Comparison of ENCODE assay signal across 10 mouse cellular contexts in the genomic region with DNA sequence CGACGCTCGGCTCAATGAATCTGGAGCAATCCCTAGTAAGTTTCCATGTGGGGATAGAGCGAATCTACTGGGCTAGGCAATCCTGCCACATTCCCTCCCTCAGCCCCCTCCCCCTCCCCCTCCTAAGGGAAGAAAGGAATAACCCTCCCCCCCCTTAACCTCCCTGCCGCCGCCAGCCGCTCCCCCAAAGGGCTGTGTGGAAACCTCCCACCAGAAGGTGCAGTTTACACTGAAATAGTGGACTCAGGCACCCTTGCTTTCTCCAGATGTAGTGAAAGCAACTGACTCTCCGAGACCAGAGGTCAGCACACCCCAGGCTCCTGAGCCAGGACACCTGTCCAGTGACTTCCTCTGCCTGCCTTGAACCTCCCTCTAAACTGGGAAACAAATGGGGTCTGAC. TPM values are rescaled to one million over a fixed set of nuclear protein-coding genes. Genes with fewer than 3 reads are reported as not detected.
DNase-seq lines count a peak whose midpoint lies in the region; ATAC-seq and TF ChIP-seq lines count a peak whose summit lies in the region.
"Had no signal": no experiment of that assay in that cellular context is flagged by ENCODE, and none has a peak within 500 bp of the region (broad histone marks: within the 10 kb centered on the region; RNA-seq: fewer than 3 reads in every experiment).

No protein-coding gene starts in this region.

- H3K4me2 ChIP-seq in heart, postnatal 0 days (ENCODE audit: low read depth, low read length) = peak overlapping the region; percentile 40
- peak overlapping the region; percentile 62 for H3K4me2 ChIP-seq in liver, embryonic 16.5 days (ENCODE audit: low read depth, low read length)

- H3K27ac ChIP-seq in gastrocnemius, adult 2 months = peak overlapping the region; percentile 48
- peak overlapping the region; percentile 94 for H3K27ac ChIP-seq in ES-E14 (ENCODE audit: insufficient read depth, low read depth, low read length, poor library complexity, severe bottlenecking)
- H3K27ac ChIP-seq in heart, postnatal 0 days (ENCODE audit: low read depth) = no peak overlapping the region
- peak overlapping the region; percentile 73 for H3K27ac ChIP-seq in liver, embryonic 16.5 days (ENCODE audit: low read length)

- no peaks in the 10 kb centered on the region for H3K9me3 ChIP-seq in ES-E14 (ENCODE audit: control insufficient read depth, insufficient read depth, low read depth, low read length)
- no peaks in the 10 kb centered on the region for H3K9me3 ChIP-seq in heart, postnatal 0 days (replicated peaks; ENCODE audit: control insufficient read depth, low read length)
- no peaks in the 10 kb centered on the region for H3K9me3 ChIP-seq in liver, embryonic 16.5 days (replicated peaks; ENCODE audit: control insufficient read depth, low read length)

- no peak for TF ChIP-seq EP300 in heart, postnatal 0 days (IDR thresholded peaks at IDR 0.05; ENCODE audit: low read depth)

- TF ChIP-seq CTCF in gastrocnemius, adult 2 months (IDR thresholded peaks at IDR 0.05) = no peak
- TF ChIP-seq CTCF in heart, postnatal 0 days (IDR thresholded peaks at IDR 0.05; ENCODE audit: low read depth) = no peak

- 40% methylated on average over 7 of the region's 8 CpGs for WGBS in heart, postnatal 0 days
- 50% methylated on average over 8 of the region's 8 CpGs for WGBS in liver, embryonic 16.5 days (ENCODE audit: insufficient replicate concordance)

- peak overlapping the region; percentile 60 for H3K4me3 ChIP-seq in gastrocnemius, adult 2 months
- H3K4me3 ChIP-seq in ES-E14 (ENCODE audit: insufficient read depth in 1 of 2, low read depth in 1 of 2, low read length in 2 of 2, poor library complexity in 1 of 2, severe bottlenecking in 1 of 2) = peak overlapping the region; percentile 55 to 64
- H3K4me3 ChIP-seq in heart, postnatal 0 days (ENCODE audit: low read depth, low read length) = peak overlapping the region; percentile 23; the same call in 1 of the 2 replicates
- peak overlapping the region; percentile 38 for H3K4me3 ChIP-seq in liver, embryonic 16.5 days (ENCODE audit: low read depth, low read length)

- peaks cover 29% of the 10 kb centered on the region for H3K36me3 ChIP-seq in ES-E14 (ENCODE audit: control insufficient read depth, insufficient read depth, low read length, poor library complexity, severe bottlenecking)
- no peaks in the 10 kb centered on the region for H3K36me3 ChIP-seq in heart, postnatal 0 days (replicated peaks; ENCODE audit: control insufficient read depth, insufficient read depth, low read length)
- no peaks in the 10 kb centered on the region for H3K36me3 ChIP-seq in liver, embryonic 16.5 days (ENCODE audit: control insufficient read depth, insufficient read depth)

- no peaks in the 10 kb centered on the region for H3K27me3 ChIP-seq in heart, postnatal 0 days (ENCODE audit: control insufficient read depth, insufficient read depth, low read length)
- no peaks in the 10 kb centered on the region for H3K27me3 ChIP-seq in liver, embryonic 16.5 days (ENCODE audit: control insufficient read depth, insufficient read depth, low read depth, low read length)

- H3K4me1 ChIP-seq in ES-E14 (ENCODE audit: control insufficient read depth in 2 of 2, insufficient read depth in 2 of 2, low read length in 2 of 2, poor library complexity in 1 of 2) = peaks cover 5 to 31% of the 10 kb centered on the region in 2 experiments
- H3K4me1 ChIP-seq in heart, postnatal 0 days (ENCODE audit: control insufficient read depth, insufficient read depth) = 0 out of 2 replicates have a peak, but pooled peaks cover 5% of the 10 kb centered on the region
- H3K4me1 ChIP-seq in liver, embryonic 16.5 days (ENCODE audit: control insufficient read depth, low read depth, low read length) = peaks cover 10% of the 10 kb centered on the region

- DNase-seq in gastrocnemius, adult 2 months = no peak
- DNase-seq in gastrocnemius, postnatal 25 days = no peak
- DNase-seq in ES-E14 (ENCODE audit: low read depth, low spot score) = no peak
- no peak for DNase-seq in heart, postnatal 0 days (ENCODE audit: low spot score)
- DNase-seq in spleen, postnatal 36 days (ENCODE audit: low spot score in 2 of 2) = no peak
- DNase-seq in urinary bladder, adult 2 months (ENCODE audit: low spot score) = no peak
- no peak for DNase-seq in testis, postnatal 10 days (ENCODE audit: low spot score)
- DNase-seq: cerebellum, adult 2 months had no signal

- no peak for ATAC-seq in heart, postnatal 0 days (ENCODE audit: insufficient read depth, low read depth)
- peak; percentile 23; the same call in 1 of the 2 replicates for ATAC-seq in liver, embryonic 16.5 days (ENCODE audit: low read depth)

- peak overlapping the region; percentile 54; the same call in 1 of the 2 replicates for H3K9ac ChIP-seq in ES-E14 (ENCODE audit: insufficient read depth, low read depth, low read length, poor library complexity, severe bottlenecking)
- H3K9ac ChIP-seq in heart, postnatal 0 days (replicated peaks; ENCODE audit: low read depth, low read length) = no peak overlapping the region; the same call in 1 of the 2 replicates
- peak overlapping the region; percentile 28; the same call in 1 of the 2 replicates for H3K9ac ChIP-seq in liver, embryonic 16.5 days (ENCODE audit: low read depth, low read length)

- in situ Hi-C loops in ES-E14 (cut with MboI; ENCODE audit: low sequenced_read_pairs in 2 of 2, unreplicated experiment in 2 of 2) = no loop called here

- intact Hi-C loops in gastrocnemius, adult 2 months (cut with DNase I) = no loop called here

TF ChIP-seq in ES-E14, 5 proteins besides CTCF, POLR2A, EP300 and RAD21:
- TF ChIP-seq ZC3H11A (IDR thresholded peaks at IDR 0.05; ENCODE audit: borderline replicate concordance, low read depth, low read length) (no peak), HCFC1 (IDR thresholded peaks at IDR 0.05; ENCODE audit: borderline replicate concordance, insufficient read depth, low read length) (no peak), ZNF384 (IDR thresholded peaks at IDR 0.05; ENCODE audit: low read depth, low read length) (no peak)

RNA-seq across cellular contexts. Expression of a gene that starts 11.1 kb away (rescaled TPM):
- not detected for total RNA-seq in gastrocnemius, adult 2 months (2021)
- not detected for total RNA-seq in gastrocnemius, postnatal 25 days (2021)
- 1.8 and 2.7 TPM in 2 replicates for total RNA-seq in ES-E14 (2012; rRNA removed)
- 5.7 TPM in 1 of 2 replicates, not detected in the other for total RNA-seq in heart, postnatal 0 days (2014; rRNA removed; ENCODE audit: low replicate concordance)
- 0.22 and 0.44 TPM in 2 replicates for polyA plus RNA-seq in heart, postnatal 0 days (2015; fragmentation: Nextera tagmentation; extraction: Ambion mirVana)
- polyA plus RNA-seq in liver, embryonic 16.5 days (2015; fragmentation: Nextera tagmentation; extraction: Ambion mirVana) = not detected in 2 replicates
- 0.10 TPM in 1 of 2 replicates, not detected in the other for polyA plus RNA-seq in urinary bladder, adult 2 months (2012; rRNA removed)
- polyA plus RNA-seq: cerebellum, adult 2 months; large intestine, adult 2 months had no signal

RNA-seq across cellular contexts. Expression of a gene that starts 21.9 kb away (rescaled TPM):
- total RNA-seq in gastrocnemius, adult 2 months (2021) = not detected
- total RNA-seq in gastrocnemius, postnatal 25 days (2021) = not detected
- total RNA-seq in ES-E14 (2012; rRNA removed) = 1.4 and 1.8 TPM in 2 replicates
- not detected in 2 replicates for total RNA-seq in heart, postnatal 0 days (2014; rRNA removed; ENCODE audit: low replicate concordance)
- not detected in 2 replicates for polyA plus RNA-seq in heart, postnatal 0 days (2015; fragmentation: Nextera tagmentation; extraction: Ambion mirVana)
- polyA plus RNA-seq in liver, embryonic 16.5 days (2015; fragmentation: Nextera tagmentation; extraction: Ambion mirVana) = not detected in 2 replicates
- polyA plus RNA-seq in urinary bladder, adult 2 months (2012; rRNA removed) = 0.91 and 1.7 TPM in 2 replicates
- polyA plus RNA-seq: cerebellum, adult 2 months had no signal

RNA-seq across cellular contexts. Expression of a gene that starts 37.6 kb away (rescaled TPM):
- not detected for total RNA-seq in gastrocnemius, adult 2 months (2021)
- not detected for total RNA-seq in gastrocnemius, postnatal 25 days (2021)
- total RNA-seq in ES-E14 (2012; rRNA removed) = 132 and 141 TPM in 2 replicates
- under 0.01 and 0.04 TPM in 2 replicates for total RNA-seq in heart, postnatal 0 days (2014; rRNA removed; ENCODE audit: low replicate concordance)
- not detected in 2 replicates for polyA plus RNA-seq in heart, postnatal 0 days (2015; fragmentation: Nextera tagmentation; extraction: Ambion mirVana)
- polyA plus RNA-seq in liver, embryonic 16.5 days (2015; fragmentation: Nextera tagmentation; extraction: Ambion mirVana) = 0.69 and 0.71 TPM in 2 replicates
- 0.23 and 0.28 TPM in 2 replicates for polyA plus RNA-seq in urinary bladder, adult 2 months (2012; rRNA removed)
- polyA plus RNA-seq: large intestine, adult 2 months had no signal

Comparison
In these comparisons a context has a peak if more than half of its experiments do, and no peak if none do; other contexts are left out.
1. RNA of a gene that starts 37.6 kb away (total RNA-seq): 132 to 141 TPM in ES-E14; not detected in gastrocnemius, adult 2 months, not detected in gastrocnemius, postnatal 25 days and under 0.01 to 0.04 TPM in heart, postnatal 0 days; every median in the first group is over 100 times any median in the second.
2. Peak in every context shown above with its lines, with median percentiles within 50 percentile points of each other: H3K4me3 ChIP-seq.